15 mouse cellular contexts compared by ENCODE assay signal in genomic region chr16:70021436-70021835, GRCm38 (mm10).
"Had no signal": no experiment of that assay in that cellular context is flagged by ENCODE, and none has a peak within 500 bp of the region (broad histone marks: within the 10 kb centered on the region; RNA-seq: fewer than 3 reads in every experiment).

No protein-coding gene starts in this region.

- DNase-seq: heart, postnatal 10 days; heart, postnatal 14 days; heart, postnatal 4 days; kidney, adult 11 months; kidney, adult 18-20 months; kidney, adult 2 months; kidney, adult 8-10 months; kidney, adult 9 months; kidney, postnatal 10 days; kidney, postnatal 14 days; kidney, postnatal 25 days; kidney, postnatal 36 days; kidney, postnatal 4 days; layer of hippocampus, adult 9-11 months; layer of hippocampus, postnatal 36 days had no signal
